Mouse (Mus musculus) neutrophil, adult 5-6 weeks (primary cell): ENCODE data around the gene Nid2. TPM values are rescaled to one million over a fixed set of nuclear protein-coding genes. Genes with fewer than 3 reads are reported as not detected.
A peak's percentile ranks its signal among the peaks of the same experiment; 100 is the strongest.

ENCODE experiments used
- ATAC-seq: fragments of 151-379, 151-347 bp; 2 replicates; pipeline ENCODE4 v1.8.0; 2017; ENCODE audit warnings: mild to moderate bottlenecking, moderate TSS enrichment; ENCODE audit not compliant: insufficient number of reproducible peaks, poor library complexity, low FRiP score, severe bottlenecking; ENCODE audit errors: extremely low read depth
- total RNA-seq: library from RNA; stranded (forward); fragments of 200-1000 nt; gene quantifications from 2 replicates; pipeline ENCODE4 v1.2.3, GENCODE M21; 2017

Gene Nid2
- total RNA-seq, 1 experiment from 2014 or later = not detected

- ATAC-seq = no peak
Measured at GRCm38 (mm10) chr14:19821686-19822085, 70.6 kb downstream of the Nid2 start.

- ATAC-seq = peak; percentile 99
Measured at GRCm38 (mm10) chr14:19823321-19824142, 72.5 kb downstream of the Nid2 start, which contains the start of gene Rtraf. Rtraf (minus strand) TSS chr14:19823824.

GRCm38 (mm10) chr14:19825481-19825880, 74.4 kb downstream of the Nid2 start:
- ATAC-seq = no peak

GRCm38 (mm10) chr14:19836289-19836688, 85.2 kb downstream of the Nid2 start:
- ATAC-seq = no peak

- peak; percentile 59; the same call in 1 of the 2 replicates for ATAC-seq
Measured at GRCm38 (mm10) chr14:19839600-19840332, 88.7 kb downstream of the Nid2 start.

- no peak for ATAC-seq
Measured at GRCm38 (mm10) chr14:19853471-19853870, 102.4 kb downstream of the Nid2 start.

GRCm38 (mm10) chr14:19858279-19858678, 107.2 kb downstream of the Nid2 start:
- no peak for ATAC-seq

GRCm38 (mm10) chr14:19858808-19859776, 108.0 kb downstream of the Nid2 start:
- ATAC-seq = no peak

GRCm38 (mm10) chr14:19860281-19860680, 109.2 kb downstream of the Nid2 start:
- no peak for ATAC-seq

Other genes starting within 250 kb of the Nid2 start
- not detected in 2 replicates for gene Gm2244, start 201.3 kb upstream of the Nid2 start, total RNA-seq
- 1.6 and 1.7 TPM in 2 replicates for gene Gm2237, start 166.1 kb upstream of the Nid2 start, total RNA-seq
- gene Gm5458, start 148.7 kb upstream of the Nid2 start, total RNA-seq = not detected in 2 replicates
- 56.4 and 58.2 TPM in 2 replicates for gene Rtraf, start 72.6 kb downstream of the Nid2 start, total RNA-seq
- 66.8 and 76.3 TPM in 2 replicates for gene Gng2, start 226.4 kb downstream of the Nid2 start, total RNA-seq